Mouse (Mus musculus) G1E (cell line): ENCODE results near the gene Il9.

Experiments
- CTCF ChIP-seq: IDR thresholded peaks from 2 replicates; pipeline ENCODE4 v1.5.1; 2012; ENCODE audit warnings: low read depth, low read length, inconsistent platforms, mixed read lengths
- GATA1 ChIP-seq: IDR thresholded peaks from 2 replicates; pipeline ENCODE4 v1.6.1; 2012; ENCODE audit warnings: borderline replicate concordance, low read length, inconsistent platforms, mixed read lengths
- GATA2 ChIP-seq: IDR thresholded peaks from 2 replicates; pipeline ENCODE4 v1.6.1; 2012; ENCODE audit warnings: low read depth, low read length, inconsistent platforms, borderline replicate concordance
- POLR2AphosphoS5 ChIP-seq: IDR thresholded peaks from 2 replicates; pipeline ENCODE4 v1.6.1; 2012; ENCODE audit warnings: low read depth, low read length, inconsistent platforms; ENCODE audit not compliant: insufficient replicate concordance
- TAL1 ChIP-seq: conservative IDR thresholded peaks from 2 replicates; pipeline ENCODE4 v1.6.1; 2012; ENCODE audit warnings: low read depth, low read length, inconsistent platforms, mixed read lengths

GRCm38 (mm10) chr13:56463750-56464149 is 18.3 kb downstream of the Il9 start:
- TF ChIP-seq CTCF (no peak), GATA1 (no peak), POLR2AphosphoS5 (no peak), TAL1 (no peak), GATA2 (no peak)
